Mouse (Mus musculus) CH12.LX (cell line): ENCODE measurements around the gene Isg15.

Experiments used
- BHLHE40 ChIP-seq: IDR thresholded peaks from 2 replicates; pipeline ENCODE4 v1.6.1; 2011; ENCODE audit warnings: mild to moderate bottlenecking, low read depth, low read length, improper control_type of control experiment
- CTCF ChIP-seq, 2 experiments: IDR thresholded peaks in 1 of 2; conservative IDR thresholded peaks in 1 of 2; 2 replicates each; pipeline ENCODE4 v1.5.1; 2011 to 2012; ENCODE audit warnings: low read depth in 2 of 2, low read length in 2 of 2, improper control_type of control experiment in 1 of 2, inconsistent platforms in 1 of 2, mild to moderate bottlenecking in 1 of 2, moderate library complexity in 1 of 2
- E2F4 ChIP-seq: IDR thresholded peaks from 2 replicates; pipeline ENCODE4 v1.6.1; 2011; ENCODE audit warnings: low read depth, low read length, improper control_type of control experiment; ENCODE audit not compliant: insufficient replicate concordance
- POLR2AphosphoS2 ChIP-seq: IDR thresholded peaks from 2 replicates; pipeline ENCODE4 v1.6.1; 2011; ENCODE audit warnings: low read depth, low read length, improper control_type of control experiment
- SIN3A ChIP-seq: IDR thresholded peaks from 2 replicates; pipeline ENCODE4 v1.6.1; 2012; ENCODE audit warnings: low read length, improper control_type of control experiment, inconsistent platforms

GRCm38 (mm10) chr4:156203413-156204131, 3.0 kb upstream of the Isg15 start:
- TF ChIP-seq CTCF (conservative IDR thresholded peaks at IDR 0.05 in 1 of 2, IDR thresholded peaks at IDR 0.05 in 1 of 2; ENCODE audit: low read depth in 2 of 2, low read length in 2 of 2) (no peak), E2F4 (no peak), POLR2AphosphoS2 (no peak), SIN3A (no peak), BHLHE40 (no peak)
